Mouse (Mus musculus) lung, postnatal 0 days (tissue): ENCODE data around the gene Dnajc5.

Experiments
- CTCF ChIP-seq: IDR thresholded peaks from 2 replicates; pipeline ENCODE4 v1.5.1; 2016; ENCODE audit warnings: antibody characterized with exemption, mild to moderate bottlenecking
- EP300 ChIP-seq: IDR thresholded peaks from 2 replicates; pipeline ENCODE4 v1.6.1; 2016; ENCODE audit warnings: antibody characterized with exemption, mild to moderate bottlenecking, control low read depth

DNA sequence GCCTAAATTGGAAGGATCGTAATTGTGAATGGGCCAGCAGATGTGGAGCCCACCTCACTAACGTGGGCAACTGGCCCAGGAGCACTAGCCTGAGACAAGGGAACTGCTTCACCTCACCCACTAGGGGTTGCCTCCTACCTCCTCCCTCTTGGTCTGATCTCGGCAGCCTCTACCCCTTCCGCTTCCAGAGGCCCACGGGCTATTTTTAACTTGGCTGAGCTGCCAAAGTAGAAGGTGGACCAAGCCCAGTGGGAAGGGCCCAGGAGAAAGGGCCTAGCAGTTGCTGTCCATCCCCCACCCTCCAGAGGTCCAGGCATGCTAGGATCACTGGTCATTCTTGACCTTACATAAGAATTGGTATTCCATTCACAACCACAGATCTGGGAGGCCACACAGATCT, 49.0 kb upstream of the Dnajc5 start:
- TF ChIP-seq CTCF (peak; percentile 38), EP300 (peak; percentile 48; the same call in 1 of the 2 replicates)
